Mouse (Mus musculus): ENCODE measurements around the gene Gstt4. TPM values are rescaled to one million over a fixed set of nuclear protein-coding genes. Genes with fewer than 3 reads are reported as not detected.

Gene Gstt4
- not detected in 2 replicates for polyA plus RNA-seq (2012; ENCODE audit: insufficient read depth, insufficient read length, low replicate concordance, missing spikeins)

GRCm38 (mm10) chr10:75822443-75822842 lies at the start of gene Gstt4:
Gene Gstt4 (minus strand): TSS chr10:75822543.
- TF ChIP-seq CTCF (IDR thresholded peaks at IDR 0.05; ENCODE audit: insufficient read depth, low read depth, low read length) = no peak
- no peak for TF ChIP-seq POLR2A (IDR thresholded peaks at IDR 0.05; ENCODE audit: insufficient read depth, low read depth, low read length)
- Histone ChIP-seq H3K4me3 (ENCODE audit: insufficient read depth, low read depth, low read length) (no peak within 1 kb of the TSS), H3K27ac (ENCODE audit: insufficient read depth, low read depth, low read length) (no peak within 1 kb of the TSS), H3K4me1 (ENCODE audit: control insufficient read depth, insufficient read depth, low read length) (peaks cover 3% of the 10 kb centered on the region; the same call in 1 of the 2 replicates)
- WGBS = 95% methylated on average over 2 of the region's 2 CpGs

DNA sequence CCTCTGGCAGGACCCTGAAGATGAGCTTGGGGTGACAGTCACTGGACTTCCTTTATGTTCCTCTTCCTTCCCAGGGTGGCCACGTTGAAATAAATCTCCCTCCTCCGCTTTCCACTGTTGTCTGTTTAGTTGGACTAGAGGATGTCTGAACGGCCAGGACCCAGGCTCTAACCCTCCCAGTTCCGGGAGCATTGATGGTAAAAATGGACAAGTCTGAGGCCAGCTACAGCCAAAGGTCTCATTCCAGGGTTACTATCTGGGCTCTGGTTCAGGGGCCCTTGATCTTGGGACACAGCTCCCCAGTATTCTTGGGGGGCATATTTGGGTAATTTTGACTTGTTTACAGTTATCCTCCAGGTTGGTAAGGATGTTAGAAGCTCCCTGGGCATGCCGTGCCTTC lies 39.2 kb upstream of the Gstt4 start:
- no peak overlapping the region for H3K4me3 ChIP-seq (ENCODE audit: insufficient read depth, low read depth, low read length)
- no peak overlapping the region for H3K27ac ChIP-seq (ENCODE audit: insufficient read depth, low read depth, low read length)
- WGBS = 77% methylated on average over 5 of the region's 5 CpGs
- TF ChIP-seq POLR2A (IDR thresholded peaks at IDR 0.05; ENCODE audit: insufficient read depth, low read depth, low read length) = no peak
- no peak for TF ChIP-seq CTCF (IDR thresholded peaks at IDR 0.05; ENCODE audit: insufficient read depth, low read depth, low read length)
- peaks cover 17% of the 10 kb centered on the region for H3K4me1 ChIP-seq (ENCODE audit: control insufficient read depth, insufficient read depth, low read length)

- 0 out of 2 replicates have a peak overlapping the region, but pooled peaks have one; percentile 89 for H3K27ac ChIP-seq (ENCODE audit: insufficient read depth, low read depth, low read length)
- WGBS = 33% methylated on average over 7 of the region's 7 CpGs
- TF ChIP-seq CTCF (IDR thresholded peaks at IDR 0.05; ENCODE audit: insufficient read depth, low read depth, low read length) (no peak), POLR2A (IDR thresholded peaks at IDR 0.05; ENCODE audit: insufficient read depth, low read depth, low read length) (no peak)
- peaks cover 17% of the 10 kb centered on the region for H3K4me1 ChIP-seq (ENCODE audit: control insufficient read depth, insufficient read depth, low read length)
- H3K4me3 ChIP-seq (ENCODE audit: insufficient read depth, low read depth, low read length) = no peak overlapping the region
These were observed 38.4 kb upstream of the Gstt4 start for GRCm38 (mm10) chr10:75860746-75861145.

- Histone ChIP-seq H3K27ac (ENCODE audit: insufficient read depth, low read depth, low read length) (peak within 1 kb of the TSS; percentile 89), H3K4me1 (ENCODE audit: control insufficient read depth, insufficient read depth, low read length) (peaks cover 17% of the 10 kb centered on the region), H3K4me3 (ENCODE audit: insufficient read depth, low read depth, low read length) (peak within 1 kb of the TSS; percentile 96)
- 0% methylated on average over 46 of the region's 46 CpGs for WGBS
- TF ChIP-seq POLR2A (IDR thresholded peaks at IDR 0.05; ENCODE audit: insufficient read depth, low read depth, low read length) = peak; percentile 73
These were observed 37.6 kb upstream of the Gstt4 start, which contains the start of gene Mif for GRCm38 (mm10) chr10:75859786-75860470. Gene Mif (minus strand): TSS chr10:75860240.

GRCm38 (mm10) chr10:75859107-75859746 lies 36.9 kb upstream of the Gstt4 start:
- TF ChIP-seq POLR2A (IDR thresholded peaks at IDR 0.05; ENCODE audit: insufficient read depth, low read depth, low read length) = no peak
- TF ChIP-seq CTCF (IDR thresholded peaks at IDR 0.05; ENCODE audit: insufficient read depth, low read depth, low read length) = no peak
- H3K27ac ChIP-seq (ENCODE audit: insufficient read depth, low read depth, low read length) = no peak overlapping the region
- H3K4me3 ChIP-seq (ENCODE audit: insufficient read depth, low read depth, low read length) = peak overlapping the region; percentile 96
- peaks cover 17% of the 10 kb centered on the region for H3K4me1 ChIP-seq (ENCODE audit: control insufficient read depth, insufficient read depth, low read length)
- 4% methylated on average over 27 of the region's 27 CpGs for whole genome bisulfite sequencing

DNA sequence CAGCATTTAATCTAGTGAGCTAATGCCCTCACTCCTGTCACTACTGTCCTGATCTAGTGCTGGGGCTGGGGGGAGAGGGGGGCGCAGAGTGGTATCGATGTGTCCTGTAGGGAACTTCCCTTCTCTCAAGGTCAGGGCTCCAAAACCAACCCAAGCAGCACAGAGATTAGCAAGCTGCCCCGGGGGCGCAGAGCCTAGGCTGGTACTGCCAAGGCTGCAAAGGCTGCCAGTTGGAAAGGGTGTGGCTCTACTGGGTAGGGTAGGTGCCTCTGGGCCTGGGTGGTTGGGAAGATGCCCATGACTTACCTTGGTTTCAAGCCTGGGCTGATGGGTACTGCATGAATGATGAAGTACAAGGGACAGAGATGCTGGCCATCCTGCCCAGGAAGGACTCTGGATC lies 35.3 kb upstream of the Gstt4 start:
- TF ChIP-seq POLR2A (IDR thresholded peaks at IDR 0.05; ENCODE audit: insufficient read depth, low read depth, low read length) = no peak
- TF ChIP-seq CTCF (IDR thresholded peaks at IDR 0.05; ENCODE audit: insufficient read depth, low read depth, low read length) = no peak
- Histone ChIP-seq H3K27ac (ENCODE audit: insufficient read depth, low read depth, low read length) (no peak overlapping the region), H3K4me1 (ENCODE audit: control insufficient read depth, insufficient read depth, low read length) (peaks cover 17% of the 10 kb centered on the region), H3K4me3 (ENCODE audit: insufficient read depth, low read depth, low read length) (no peak overlapping the region)
- 88% methylated on average over 4 of the region's 4 CpGs for WGBS

GRCm38 (mm10) chr10:75856976-75857375 lies 34.6 kb upstream of the Gstt4 start:
- H3K4me1 ChIP-seq (ENCODE audit: control insufficient read depth, insufficient read depth, low read length) = peaks cover 17% of the 10 kb centered on the region
- TF ChIP-seq CTCF (IDR thresholded peaks at IDR 0.05; ENCODE audit: insufficient read depth, low read depth, low read length) (no peak), POLR2A (IDR thresholded peaks at IDR 0.05; ENCODE audit: insufficient read depth, low read depth, low read length) (no peak)
- no peak overlapping the region for H3K4me3 ChIP-seq (ENCODE audit: insufficient read depth, low read depth, low read length)
- 85% methylated on average over 3 of the region's 3 CpGs for WGBS
- no peak overlapping the region for H3K27ac ChIP-seq (ENCODE audit: insufficient read depth, low read depth, low read length)

DNA sequence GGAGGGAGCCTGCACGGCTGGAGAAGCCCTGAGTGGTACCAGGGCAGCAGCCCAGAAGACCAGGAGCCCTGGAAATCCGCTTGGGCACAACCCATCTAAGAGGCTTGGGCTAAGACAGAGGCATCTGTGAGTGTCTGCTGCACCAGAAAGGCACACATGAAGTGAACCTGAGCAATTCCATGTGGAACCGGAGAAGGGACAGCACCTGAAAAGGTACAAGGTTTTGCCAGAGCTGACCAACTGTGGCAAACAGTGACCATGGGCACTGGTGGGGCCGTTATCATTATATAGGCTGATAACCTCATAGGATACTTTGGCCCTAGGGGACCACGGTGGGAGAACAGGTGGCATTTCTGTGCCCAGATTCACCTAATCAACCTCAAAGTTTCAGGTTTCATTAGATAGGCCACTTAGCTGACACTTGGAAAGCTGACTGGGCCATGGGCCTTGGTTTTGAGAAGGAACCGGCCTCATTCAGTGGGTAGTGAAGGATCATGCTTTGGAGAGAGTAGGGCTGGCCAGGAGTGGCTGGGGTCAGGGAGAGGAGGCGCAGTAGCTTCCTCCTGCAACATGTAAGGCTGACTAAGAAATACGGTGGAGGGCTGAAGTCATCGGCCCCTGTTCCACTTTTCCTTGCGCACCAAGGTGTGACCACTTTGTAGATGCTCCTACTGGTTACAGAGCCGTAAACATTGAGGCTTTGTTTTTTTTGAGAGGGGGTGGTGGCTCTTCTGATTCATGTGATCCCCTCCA lies 34.0 kb upstream of the Gstt4 start:
- H3K4me3 ChIP-seq (ENCODE audit: insufficient read depth, low read depth, low read length) = no peak overlapping the region
- H3K27ac ChIP-seq (ENCODE audit: insufficient read depth, low read depth, low read length) = no peak overlapping the region
- H3K4me1 ChIP-seq (ENCODE audit: control insufficient read depth, insufficient read depth, low read length) = peaks cover 17% of the 10 kb centered on the region
- 88% methylated on average over 11 of the region's 11 CpGs for WGBS
- TF ChIP-seq POLR2A (IDR thresholded peaks at IDR 0.05; ENCODE audit: insufficient read depth, low read depth, low read length) (no peak), CTCF (IDR thresholded peaks at IDR 0.05; ENCODE audit: insufficient read depth, low read depth, low read length) (no peak)
